Mouse (Mus musculus): ENCODE data around the gene Inpp4a. TPM values are rescaled to one million over a fixed set of nuclear protein-coding genes. Genes with fewer than 3 reads are reported as not detected.

Inpp4a gene
- polyA plus RNA-seq, 1 experiment from 2014 or later, result 17.8 TPM

GRCm38 (mm10) chr1:37357173-37357572 is 57.5 kb downstream of the Inpp4a start:
- Histone ChIP-seq H3K9ac (ENCODE audit: low read depth, low read length) (no peak overlapping the region), H3K27ac (ENCODE audit: low read depth, low read length) (no peak overlapping the region), H3K9me3 (ENCODE audit: control insufficient read depth, low read length) (no peaks in the 10 kb centered on the region), H3K36me3 (ENCODE audit: control insufficient read depth, insufficient read depth, low read length) (peaks cover 4% of the 10 kb centered on the region; the same call in 1 of the 2 replicates), H3K4me1 (ENCODE audit: control insufficient read depth, insufficient read depth, low read length) (no peaks in the 10 kb centered on the region), H3K4me3 (ENCODE audit: low read length) (no peak overlapping the region), H3K27me3 (ENCODE audit: control insufficient read depth, insufficient read depth, low read length) (no peaks in the 10 kb centered on the region), H3K4me2 (replicated peaks; ENCODE audit: low read depth, low read length) (no peak overlapping the region)
- no peak for ATAC-seq (ENCODE audit: low FRiP score, low TSS enrichment)
- 87% methylated on average over 6 of the region's 6 CpGs for WGBS

GRCm38 (mm10) chr1:37358621-37359020 is 59.0 kb downstream of the Inpp4a start:
- Histone ChIP-seq H3K4me2 (replicated peaks; ENCODE audit: low read depth, low read length) (no peak overlapping the region), H3K36me3 (ENCODE audit: control insufficient read depth, insufficient read depth, low read length) (peaks cover 4% of the 10 kb centered on the region; the same call in 1 of the 2 replicates), H3K4me1 (ENCODE audit: control insufficient read depth, insufficient read depth, low read length) (no peaks in the 10 kb centered on the region), H3K4me3 (ENCODE audit: low read length) (no peak overlapping the region), H3K9ac (ENCODE audit: low read depth, low read length) (no peak overlapping the region), H3K27me3 (ENCODE audit: control insufficient read depth, insufficient read depth, low read length) (no peaks in the 10 kb centered on the region), H3K9me3 (ENCODE audit: control insufficient read depth, low read length) (no peaks in the 10 kb centered on the region), H3K27ac (ENCODE audit: low read depth, low read length) (no peak overlapping the region)
- WGBS, result 89% methylated on average over 8 of the region's 8 CpGs
- no peak for ATAC-seq (ENCODE audit: low FRiP score, low TSS enrichment)

- peaks cover 4% of the 10 kb centered on the region; the same call in 1 of the 2 replicates for H3K36me3 ChIP-seq (ENCODE audit: control insufficient read depth, insufficient read depth, low read length)
- no peak overlapping the region for H3K4me2 ChIP-seq (replicated peaks; ENCODE audit: low read depth, low read length)
- no peak overlapping the region for H3K4me3 ChIP-seq (ENCODE audit: low read length)
- no peaks in the 10 kb centered on the region for H3K9me3 ChIP-seq (ENCODE audit: control insufficient read depth, low read length)
- H3K4me1 ChIP-seq (ENCODE audit: control insufficient read depth, insufficient read depth, low read length), result no peaks in the 10 kb centered on the region
- no peak overlapping the region for H3K27ac ChIP-seq (ENCODE audit: low read depth, low read length)
- ATAC-seq (ENCODE audit: low FRiP score, low TSS enrichment), result no peak
- no peak overlapping the region for H3K9ac ChIP-seq (ENCODE audit: low read depth, low read length)
- 92% methylated on average over 6 of the region's 6 CpGs for WGBS
- no peaks in the 10 kb centered on the region for H3K27me3 ChIP-seq (ENCODE audit: control insufficient read depth, insufficient read depth, low read length)
Measured at GRCm38 (mm10) chr1:37359395-37360092, 59.9 kb downstream of the Inpp4a start.

DNA sequence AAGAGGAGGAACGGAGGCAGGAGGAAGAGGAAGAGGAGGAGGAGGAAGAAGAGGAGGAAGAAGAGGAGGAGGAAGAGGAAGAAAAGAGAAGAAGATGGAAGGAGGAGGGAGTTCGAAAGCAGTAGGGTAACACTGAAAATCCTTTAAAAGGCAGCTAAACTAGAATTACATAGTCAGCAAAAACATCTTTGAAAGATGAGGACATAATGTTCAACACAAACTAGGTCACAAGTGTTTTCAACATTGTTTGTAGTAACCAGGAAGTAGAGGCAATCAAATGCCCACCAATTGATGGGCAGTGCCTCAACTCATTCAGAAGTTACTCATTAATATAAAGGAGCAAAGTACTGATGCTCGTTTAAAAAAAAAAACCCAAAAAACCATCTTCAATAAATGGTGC is 61.1 kb downstream of the Inpp4a start:
- Histone ChIP-seq H3K27me3 (ENCODE audit: control insufficient read depth, insufficient read depth, low read length) (no peaks in the 10 kb centered on the region), H3K9me3 (ENCODE audit: control insufficient read depth, low read length) (no peaks in the 10 kb centered on the region), H3K4me1 (ENCODE audit: control insufficient read depth, insufficient read depth, low read length) (no peaks in the 10 kb centered on the region), H3K4me2 (replicated peaks; ENCODE audit: low read depth, low read length) (no peak overlapping the region), H3K36me3 (ENCODE audit: control insufficient read depth, insufficient read depth, low read length) (peaks cover 4% of the 10 kb centered on the region; the same call in 1 of the 2 replicates), H3K9ac (ENCODE audit: low read depth, low read length) (no peak overlapping the region), H3K4me3 (ENCODE audit: low read length) (no peak overlapping the region), H3K27ac (ENCODE audit: low read depth, low read length) (no peak overlapping the region)
- 91% methylated on average over 3 of the region's 3 CpGs for WGBS
- ATAC-seq (ENCODE audit: low FRiP score, low TSS enrichment), result no peak

DNA sequence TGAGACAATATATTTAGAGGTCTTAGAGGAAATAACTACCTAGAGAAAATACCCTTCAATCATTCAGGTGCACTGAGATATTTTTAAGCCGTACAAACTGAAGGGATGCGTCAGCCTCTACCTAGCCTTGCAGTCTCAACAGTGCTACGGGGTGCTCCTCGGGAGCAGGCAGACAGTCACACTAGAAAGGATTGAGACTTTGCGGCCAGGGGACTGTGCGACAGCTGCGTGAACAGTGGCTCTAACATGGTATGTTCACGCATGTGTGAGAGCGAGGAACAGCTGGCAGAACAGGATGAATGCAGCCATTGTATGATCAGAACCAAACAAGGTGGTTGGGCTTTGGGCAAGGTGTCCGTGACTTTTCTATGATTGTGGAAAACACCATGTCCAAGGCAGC is 63.1 kb downstream of the Inpp4a start:
- Histone ChIP-seq H3K4me1 (ENCODE audit: control insufficient read depth, insufficient read depth, low read length) (no peaks in the 10 kb centered on the region), H3K4me2 (replicated peaks; ENCODE audit: low read depth, low read length) (no peak overlapping the region), H3K27ac (ENCODE audit: low read depth, low read length) (no peak overlapping the region), H3K36me3 (ENCODE audit: control insufficient read depth, insufficient read depth, low read length) (peaks cover 10% of the 10 kb centered on the region; the same call in 1 of the 2 replicates), H3K27me3 (ENCODE audit: control insufficient read depth, insufficient read depth, low read length) (no peaks in the 10 kb centered on the region), H3K4me3 (ENCODE audit: low read length) (no peak overlapping the region), H3K9ac (ENCODE audit: low read depth, low read length) (no peak overlapping the region), H3K9me3 (ENCODE audit: control insufficient read depth, low read length) (no peaks in the 10 kb centered on the region)
- WGBS, result 87% methylated on average over 10 of the region's 10 CpGs
- ATAC-seq (ENCODE audit: low FRiP score, low TSS enrichment), result no peak

DNA sequence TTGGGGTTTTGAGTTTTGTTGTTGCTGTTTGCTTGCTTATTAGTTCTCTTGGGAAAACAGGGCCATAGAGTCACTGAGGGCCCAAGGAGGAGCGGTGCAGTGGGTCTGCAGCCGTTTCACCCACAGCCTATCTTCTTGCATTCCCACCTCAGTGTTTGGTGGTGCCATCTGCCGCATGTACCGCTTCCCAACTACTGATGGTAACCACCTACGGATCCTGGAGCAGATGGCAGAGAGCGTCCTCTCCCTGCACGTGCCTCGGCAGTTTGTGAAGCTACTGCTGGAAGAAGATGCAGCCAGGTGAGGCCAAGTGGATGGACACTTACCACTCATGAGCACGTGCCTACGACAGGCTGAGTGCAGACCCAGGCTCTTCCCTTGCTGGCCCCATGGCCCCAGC is 68.5 kb downstream of the Inpp4a start:
- Histone ChIP-seq H3K9me3 (ENCODE audit: control insufficient read depth, low read length) (no peaks in the 10 kb centered on the region), H3K36me3 (ENCODE audit: control insufficient read depth, insufficient read depth, low read length) (peaks cover 14% of the 10 kb centered on the region; the same call in 1 of the 2 replicates), H3K9ac (ENCODE audit: low read depth, low read length) (no peak overlapping the region), H3K4me2 (replicated peaks; ENCODE audit: low read depth, low read length) (no peak overlapping the region), H3K4me1 (ENCODE audit: control insufficient read depth, insufficient read depth, low read length) (no peaks in the 10 kb centered on the region), H3K27ac (ENCODE audit: low read depth, low read length) (no peak overlapping the region), H3K4me3 (ENCODE audit: low read length) (no peak overlapping the region), H3K27me3 (ENCODE audit: control insufficient read depth, insufficient read depth, low read length) (no peaks in the 10 kb centered on the region)
- ATAC-seq (ENCODE audit: low FRiP score, low TSS enrichment), result no peak
- 92% methylated on average over 10 of the region's 10 CpGs for WGBS

- H3K9ac ChIP-seq (ENCODE audit: low read depth, low read length), result no peak overlapping the region
- H3K27ac ChIP-seq (ENCODE audit: low read depth, low read length), result no peak overlapping the region
- no peaks in the 10 kb centered on the region for H3K4me1 ChIP-seq (ENCODE audit: control insufficient read depth, insufficient read depth, low read length)
- no peak for ATAC-seq (ENCODE audit: low FRiP score, low TSS enrichment)
- H3K9me3 ChIP-seq (ENCODE audit: control insufficient read depth, low read length), result no peaks in the 10 kb centered on the region
- H3K27me3 ChIP-seq (ENCODE audit: control insufficient read depth, insufficient read depth, low read length), result no peaks in the 10 kb centered on the region
- no peak overlapping the region for H3K4me2 ChIP-seq (replicated peaks; ENCODE audit: low read depth, low read length)
- peaks cover 14% of the 10 kb centered on the region; the same call in 1 of the 2 replicates for H3K36me3 ChIP-seq (ENCODE audit: control insufficient read depth, insufficient read depth, low read length)
- H3K4me3 ChIP-seq (ENCODE audit: low read length), result no peak overlapping the region
- WGBS, result 84% methylated on average over 7 of the region's 7 CpGs
Measured at GRCm38 (mm10) chr1:37368768-37369385, 69.2 kb downstream of the Inpp4a start.

DNA sequence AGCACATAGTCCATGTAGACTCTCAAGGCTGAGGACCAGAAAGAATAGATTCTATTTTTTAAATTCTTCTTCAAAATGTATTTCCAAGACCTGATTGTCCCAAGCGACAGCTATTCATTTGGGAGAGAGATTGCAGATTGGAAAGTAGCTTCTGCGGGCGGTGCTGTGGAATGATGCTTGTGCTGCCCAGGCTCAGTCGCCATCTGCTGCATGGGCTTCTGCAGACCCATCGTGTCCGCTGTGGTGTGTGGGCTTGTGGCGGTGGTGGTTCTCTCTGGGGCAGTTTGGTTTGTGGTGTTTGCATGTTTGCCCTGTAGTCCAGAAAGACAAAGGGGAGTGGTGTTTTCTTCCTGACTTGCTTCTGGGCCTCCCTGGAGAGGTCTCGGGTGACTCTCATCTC is 76.5 kb downstream of the Inpp4a start:
- H3K36me3 ChIP-seq (ENCODE audit: control insufficient read depth, insufficient read depth, low read length), result peaks cover 3% of the 10 kb centered on the region; the same call in 1 of the 2 replicates
- no peak for ATAC-seq (ENCODE audit: low FRiP score, low TSS enrichment)
- H3K9me3 ChIP-seq (ENCODE audit: control insufficient read depth, low read length), result no peaks in the 10 kb centered on the region
- H3K4me3 ChIP-seq (ENCODE audit: low read length), result no peak overlapping the region
- WGBS, result 90% methylated on average over 8 of the region's 8 CpGs
- no peaks in the 10 kb centered on the region for H3K4me1 ChIP-seq (ENCODE audit: control insufficient read depth, insufficient read depth, low read length)
- H3K9ac ChIP-seq (ENCODE audit: low read depth, low read length), result no peak overlapping the region
- no peak overlapping the region for H3K4me2 ChIP-seq (replicated peaks; ENCODE audit: low read depth, low read length)
- H3K27me3 ChIP-seq (ENCODE audit: control insufficient read depth, insufficient read depth, low read length), result no peaks in the 10 kb centered on the region
- no peak overlapping the region for H3K27ac ChIP-seq (ENCODE audit: low read depth, low read length)

GRCm38 (mm10) chr1:37376751-37377150 is 77.1 kb downstream of the Inpp4a start:
- no peak overlapping the region for H3K27ac ChIP-seq (ENCODE audit: low read depth, low read length)
- H3K4me2 ChIP-seq (replicated peaks; ENCODE audit: low read depth, low read length), result no peak overlapping the region
- ATAC-seq (ENCODE audit: low FRiP score, low TSS enrichment), result no peak
- no peak overlapping the region for H3K4me3 ChIP-seq (ENCODE audit: low read length)
- no peaks in the 10 kb centered on the region for H3K27me3 ChIP-seq (ENCODE audit: control insufficient read depth, insufficient read depth, low read length)
- peaks cover 3% of the 10 kb centered on the region; the same call in 1 of the 2 replicates for H3K36me3 ChIP-seq (ENCODE audit: control insufficient read depth, insufficient read depth, low read length)
- WGBS, result 71% methylated on average over 2 of the region's 2 CpGs
- no peak overlapping the region for H3K9ac ChIP-seq (ENCODE audit: low read depth, low read length)
- H3K9me3 ChIP-seq (ENCODE audit: control insufficient read depth, low read length), result no peaks in the 10 kb centered on the region
- no peaks in the 10 kb centered on the region for H3K4me1 ChIP-seq (ENCODE audit: control insufficient read depth, insufficient read depth, low read length)
